In the genomic region with DNA sequence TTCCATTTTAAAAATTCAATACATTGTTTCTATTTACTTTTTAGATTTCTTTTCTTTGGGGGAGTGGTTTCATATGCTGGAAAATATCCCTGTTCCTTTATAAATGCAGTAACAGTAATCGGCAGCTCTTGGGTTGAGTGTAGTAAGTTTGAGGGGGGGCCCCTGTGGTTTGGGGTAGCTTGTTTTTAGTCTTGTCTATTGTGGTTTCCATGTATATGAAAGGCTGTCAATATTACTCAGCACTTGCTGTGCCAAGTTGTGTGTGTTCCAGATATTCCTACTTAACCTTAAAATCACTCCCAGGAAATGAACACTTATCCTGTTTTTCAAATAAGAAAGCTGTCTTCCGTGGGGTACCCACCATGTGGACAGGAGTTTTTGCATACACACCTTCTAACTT, we compare ENCODE assay signal across 11 mouse cellular contexts. TPM values are rescaled to one million over a fixed set of nuclear protein-coding genes. Genes with fewer than 3 reads are reported as not detected.
DNase-seq lines count a peak whose midpoint lies in the region; ATAC-seq lines count a peak whose summit lies in the region.
"Had no signal": no experiment of that assay in that cellular context is flagged by ENCODE, and none has a peak within 500 bp of the region (broad histone marks: within the 10 kb centered on the region; RNA-seq: fewer than 3 reads in every experiment).

No protein-coding gene starts in this region.

- H3K36me3 ChIP-seq in forebrain, embryonic 12.5 days (replicated peaks) = peaks cover 30% of the 10 kb centered on the region
- H3K36me3 ChIP-seq in forebrain, embryonic 14.5 days (ENCODE audit: control insufficient read depth, insufficient read depth, low read length) = peaks cover 30% of the 10 kb centered on the region
- peaks cover 15% of the 10 kb centered on the region for H3K36me3 ChIP-seq in kidney, embryonic 16.5 days (ENCODE audit: insufficient read depth, low read length)

- 79% methylated on average over 2 of the region's 2 CpGs for WGBS in forebrain, embryonic 12.5 days
- WGBS in forebrain, embryonic 14.5 days = 58% methylated on average over 2 of the region's 2 CpGs
- 60% methylated on average over 2 of the region's 2 CpGs for WGBS in kidney, embryonic 16.5 days

- no peak overlapping the region for H3K9ac ChIP-seq in forebrain, embryonic 12.5 days
- no peak overlapping the region for H3K9ac ChIP-seq in forebrain, embryonic 14.5 days (ENCODE audit: low read length)
- no peak overlapping the region for H3K9ac ChIP-seq in kidney, embryonic 16.5 days (replicated peaks; ENCODE audit: low read length)

- no peaks in the 10 kb centered on the region for H3K9me3 ChIP-seq in forebrain, embryonic 12.5 days
- H3K9me3 ChIP-seq in forebrain, embryonic 14.5 days (replicated peaks; ENCODE audit: control insufficient read depth, low read length) = no peaks in the 10 kb centered on the region
- H3K9me3 ChIP-seq in kidney, embryonic 16.5 days (ENCODE audit: low read length) = no peaks in the 10 kb centered on the region

- H3K27me3 ChIP-seq in forebrain, embryonic 12.5 days = no peaks in the 10 kb centered on the region
- no peaks in the 10 kb centered on the region for H3K27me3 ChIP-seq in forebrain, embryonic 14.5 days (replicated peaks; ENCODE audit: control insufficient read depth, insufficient read depth, low read length)
- no peaks in the 10 kb centered on the region for H3K27me3 ChIP-seq in kidney, embryonic 16.5 days (ENCODE audit: insufficient read depth, low read length)

- no peak for DNase-seq in forebrain, embryonic 14.5 days (ENCODE audit: low spot score)
- DNase-seq in kidney, postnatal 10 days = no peak
- DNase-seq in 3T3-L1 (ENCODE audit: low read depth, low spot score) = peak; percentile 82
- DNase-seq in induced T-regulatory cell, adult 2 months (ENCODE audit: low read depth) = peak; percentile 70
- DNase-seq in c-Kit-positive CD71-positive TER-119-positive erythroid progenitor cells, embryonic 14.5 days (ENCODE audit: low spot score) = no peak
- DNase-seq: kidney, postnatal 25 days had no signal

- ATAC-seq in forebrain, embryonic 12.5 days (ENCODE audit: low FRiP score) = no peak
- no peak for ATAC-seq in forebrain, embryonic 14.5 days
- ATAC-seq in kidney, embryonic 16.5 days (ENCODE audit: low FRiP score, low TSS enrichment) = no peak
- ATAC-seq in frontal cortex, adult (ENCODE audit: low TSS enrichment) = no peak
- ATAC-seq: activated CD4-positive, CD25-positive, alpha-beta regulatory T cell, adult 4 months had no signal

- H3K4me1 ChIP-seq in forebrain, embryonic 12.5 days = peaks cover 29% of the 10 kb centered on the region
- H3K4me1 ChIP-seq in forebrain, embryonic 14.5 days (ENCODE audit: control insufficient read depth, insufficient read depth, low read length) = peaks cover 17% of the 10 kb centered on the region
- peaks cover 28% of the 10 kb centered on the region for H3K4me1 ChIP-seq in kidney, embryonic 16.5 days (ENCODE audit: insufficient read depth, low read length)

- no peak overlapping the region for H3K4me2 ChIP-seq in forebrain, embryonic 12.5 days
- no peak overlapping the region for H3K4me2 ChIP-seq in forebrain, embryonic 14.5 days (ENCODE audit: low read length)
- no peak overlapping the region for H3K4me2 ChIP-seq in kidney, embryonic 16.5 days (replicated peaks; ENCODE audit: low read depth, low read length)

- no peak overlapping the region for H3K4me3 ChIP-seq in forebrain, embryonic 12.5 days (replicated peaks)
- no peak overlapping the region for H3K4me3 ChIP-seq in forebrain, embryonic 14.5 days (ENCODE audit: low read depth, low read length)
- no peak overlapping the region for H3K4me3 ChIP-seq in kidney, embryonic 16.5 days (ENCODE audit: low read length)
- H3K4me3 ChIP-seq: erythroblast, embryonic 14.5 days had no signal

- H3K27ac ChIP-seq in forebrain, embryonic 12.5 days = 0 out of 2 replicates have a peak overlapping the region, but pooled peaks have one; percentile 19
- H3K27ac ChIP-seq in forebrain, embryonic 14.5 days (ENCODE audit: low read depth, low read length) = no peak overlapping the region
- H3K27ac ChIP-seq in kidney, embryonic 16.5 days (ENCODE audit: low read length) = peak overlapping the region; percentile 65

RNA-seq across cellular contexts. Expression of a gene that starts 4.7 kb away (rescaled TPM):
- polyA plus RNA-seq in forebrain, embryonic 12.5 days (2016; fragmentation: Nextera tagmentation; extraction: Ambion mirVana) = 196 and 199 TPM in 2 replicates
- 162 and 165 TPM in 2 replicates for polyA plus RNA-seq in forebrain, embryonic 14.5 days (2014; fragmentation: Nextera tagmentation; extraction: Ambion mirVana)
- 211 and 212 TPM in 2 replicates for polyA plus RNA-seq in kidney, embryonic 16.5 days (2015; fragmentation: Nextera tagmentation; extraction: Ambion mirVana)

RNA-seq across cellular contexts. Expression of a gene that starts 13.4 kb away (rescaled TPM):
- polyA plus RNA-seq in forebrain, embryonic 12.5 days (2016; fragmentation: Nextera tagmentation; extraction: Ambion mirVana) = 411 and 417 TPM in 2 replicates
- polyA plus RNA-seq in forebrain, embryonic 14.5 days (2014; fragmentation: Nextera tagmentation; extraction: Ambion mirVana) = 259 and 304 TPM in 2 replicates
- polyA plus RNA-seq in kidney, embryonic 16.5 days (2015; fragmentation: Nextera tagmentation; extraction: Ambion mirVana) = 242 and 253 TPM in 2 replicates

RNA-seq across cellular contexts. Expression of a gene that starts 26.2 kb away (rescaled TPM):
- polyA plus RNA-seq in forebrain, embryonic 12.5 days (2016; fragmentation: Nextera tagmentation; extraction: Ambion mirVana) = 0.32 and 0.36 TPM in 2 replicates
- 0.05 and 0.10 TPM in 2 replicates for polyA plus RNA-seq in forebrain, embryonic 14.5 days (2014; fragmentation: Nextera tagmentation; extraction: Ambion mirVana)
- polyA plus RNA-seq in kidney, embryonic 16.5 days (2015; fragmentation: Nextera tagmentation; extraction: Ambion mirVana) = 1.0 and 1.1 TPM in 2 replicates
- polyA plus RNA-seq: erythroblast, embryonic 14.5 days had no signal

RNA-seq across cellular contexts. Expression of a gene that starts 51.5 kb away (rescaled TPM):
- 38.1 and 45.0 TPM in 2 replicates for polyA plus RNA-seq in forebrain, embryonic 12.5 days (2016; fragmentation: Nextera tagmentation; extraction: Ambion mirVana)
- polyA plus RNA-seq in forebrain, embryonic 14.5 days (2014; fragmentation: Nextera tagmentation; extraction: Ambion mirVana) = 53.1 and 60.7 TPM in 2 replicates
- 89.1 and 89.4 TPM in 2 replicates for polyA plus RNA-seq in kidney, embryonic 16.5 days (2015; fragmentation: Nextera tagmentation; extraction: Ambion mirVana)

Comparison
In these comparisons a context has a peak if more than half of its experiments do, and no peak if none do; other contexts are left out.
1. DNase-seq: peak in 3T3-L1 (single experiment) and induced T-regulatory cell, adult 2 months (single experiment); none in forebrain, embryonic 14.5 days (single experiment), kidney, postnatal 10 days (single experiment) and c-Kit-positive CD71-positive TER-119-positive erythroid progenitor cells, embryonic 14.5 days (single experiment).